In the genomic region with DNA sequence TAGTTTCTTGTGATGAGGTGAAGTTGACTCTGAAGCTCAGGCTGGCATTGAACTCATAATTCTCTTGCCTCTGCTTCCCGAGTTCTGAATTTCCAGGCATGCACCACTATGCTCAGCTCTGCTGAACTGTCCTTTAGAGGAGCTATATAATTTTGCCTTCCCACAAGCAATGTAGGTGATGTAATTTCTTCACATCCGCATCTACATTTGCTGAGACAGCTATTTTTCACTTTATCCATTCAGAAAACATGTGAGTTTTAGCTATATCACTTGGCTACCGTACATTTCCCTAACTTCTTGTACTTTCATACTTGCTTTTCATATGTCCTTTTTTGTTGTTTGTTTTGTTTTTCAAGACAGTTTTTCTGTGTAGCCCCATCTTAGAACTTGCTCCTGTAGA, we compare ENCODE assay signal across 23 mouse cellular contexts. TPM values are rescaled to one million over a fixed set of nuclear protein-coding genes. Genes with fewer than 3 reads are reported as not detected.
DNase-seq lines count a peak whose midpoint lies in the region; ATAC-seq and TF ChIP-seq lines count a peak whose summit lies in the region.
"Had no signal": no experiment of that assay in that cellular context is flagged by ENCODE, and none has a peak within 500 bp of the region (broad histone marks: within the 10 kb centered on the region; RNA-seq: fewer than 3 reads in every experiment).

No protein-coding gene starts in this region.

- dilution Hi-C loops in CH12.LX (cut with MboI; ENCODE audit: extremely low pct_ligation_motif_present, extremely low pct_unique_long_range_greater_than_20kb, low sequenced_read_pairs), result no loop called here

- H3K9me3 ChIP-seq in CH12.LX (replicated peaks; ENCODE audit: low read length), result no peaks in the 10 kb centered on the region
- peaks cover 4% of the 10 kb centered on the region; the same call in 1 of the 2 replicates for H3K9me3 ChIP-seq in ES-Bruce4 (replicated peaks; ENCODE audit: control insufficient read depth, insufficient read depth, low read length, poor library complexity, severe bottlenecking)
- H3K9me3 ChIP-seq in ES-E14 (ENCODE audit: control insufficient read depth, insufficient read depth, low read depth, low read length), result no peaks in the 10 kb centered on the region
- H3K9me3 ChIP-seq in hindbrain, embryonic 12.5 days (replicated peaks), result no peaks in the 10 kb centered on the region

- TF ChIP-seq CTCF in CH12.LX (conservative IDR thresholded peaks at IDR 0.05 in 1 of 2, IDR thresholded peaks at IDR 0.05 in 1 of 2; ENCODE audit: low read depth in 2 of 2, low read length in 2 of 2), result no peak
- no peak for TF ChIP-seq CTCF in ES-Bruce4 (IDR thresholded peaks at IDR 0.05; ENCODE audit: low read depth, low read length)

- DNase-seq in CH12.LX (ENCODE audit: extremely low read depth) (no peak), ES-E14 (ENCODE audit: low read depth, low spot score) (no peak)
- no peak for DNase-seq in yolk sac, embryonic 10.5 days (ENCODE audit: low spot score)
- no peak for DNase-seq in thymus, adult 18-20 months
- DNase-seq: adrenal gland, adult 2 months; adrenal gland, adult 8-10 months; adrenal gland, postnatal 10 days; adrenal gland, postnatal 14 days; adrenal gland, postnatal 25 days; adrenal gland, postnatal 36 days; B cell, adult 2 months; cerebellum, adult 11 months; cerebellum, adult 11-12 months; cerebellum, adult 18-20 months; cerebellum, adult 2 months; cerebellum, adult 8-10 months; cerebellum, adult 9-10 months had no signal

- peaks cover 0 to 5% of the 10 kb centered on the region in 2 experiments; a peak in 1 of 4 replicates for H3K4me1 ChIP-seq in CH12.LX (ENCODE audit: control insufficient read depth in 1 of 2, insufficient read depth in 2 of 2)
- H3K4me1 ChIP-seq in ES-Bruce4 (ENCODE audit: control insufficient read depth, insufficient read depth, low read length), result peaks cover 2% of the 10 kb centered on the region
- H3K4me1 ChIP-seq in ES-E14 (ENCODE audit: control insufficient read depth in 2 of 2, insufficient read depth in 2 of 2, low read length in 2 of 2, poor library complexity in 1 of 2), result peaks cover 2 to 8% of the 10 kb centered on the region in 2 experiments; a peak in 1 of 4 replicates
- H3K4me1 ChIP-seq in hindbrain, embryonic 12.5 days, result no peaks in the 10 kb centered on the region

- TF ChIP-seq EP300 in CH12.LX (IDR thresholded peaks at IDR 0.05; ENCODE audit: low read length) (no peak), ES-Bruce4 (IDR thresholded peaks at IDR 0.05; ENCODE audit: insufficient read depth, low read depth, low read length) (no peak)

- H3K9ac ChIP-seq in CH12.LX (ENCODE audit: insufficient read depth, low read depth) (no peak overlapping the region), ES-Bruce4 (ENCODE audit: low read depth, poor library complexity, severe bottlenecking) (no peak overlapping the region), ES-E14 (ENCODE audit: insufficient read depth, low read depth, low read length, poor library complexity, severe bottlenecking) (no peak overlapping the region)
- H3K9ac ChIP-seq in hindbrain, embryonic 12.5 days, result no peak overlapping the region

- peaks cover 41 to 84% of the 10 kb centered on the region in 2 experiments for H3K36me3 ChIP-seq in CH12.LX (replicated peaks in 1 of 2; ENCODE audit: control insufficient read depth in 1 of 2, insufficient read depth in 1 of 2, low read length in 1 of 2)
- H3K36me3 ChIP-seq in ES-Bruce4 (ENCODE audit: control insufficient read depth, insufficient read depth, low read length, poor library complexity, severe bottlenecking), result peaks cover 61% of the 10 kb centered on the region
- peaks cover 30% of the 10 kb centered on the region for H3K36me3 ChIP-seq in ES-E14 (ENCODE audit: control insufficient read depth, insufficient read depth, low read length, poor library complexity, severe bottlenecking)
- H3K36me3 ChIP-seq in hindbrain, embryonic 12.5 days, result peaks cover 42% of the 10 kb centered on the region

- no peak for TF ChIP-seq POLR2A in CH12.LX (IDR thresholded peaks at IDR 0.05; ENCODE audit: low read depth, low read length)
- TF ChIP-seq POLR2A in ES-Bruce4 (IDR thresholded peaks at IDR 0.05; ENCODE audit: insufficient read depth, low read length), result no peak

- H3K27ac ChIP-seq in CH12.LX (ENCODE audit: insufficient read depth, low read depth), result no peak overlapping the region
- 0 out of 2 replicates have a peak overlapping the region, but pooled peaks have one; percentile 39 for H3K27ac ChIP-seq in ES-Bruce4 (ENCODE audit: insufficient read depth, low read length)
- H3K27ac ChIP-seq in ES-E14 (ENCODE audit: insufficient read depth, low read depth, low read length, poor library complexity, severe bottlenecking), result no peak overlapping the region
- no peak overlapping the region for H3K27ac ChIP-seq in hindbrain, embryonic 12.5 days

- WGBS in hindbrain, embryonic 12.5 days, result 97% methylated on average over 3 of the region's 3 CpGs

- in situ Hi-C loops in CH12.LX (cut with MboI; ENCODE audit: low pct_ligation_motif_present, low pct_unique_long_range_greater_than_20kb, low sequenced_read_pairs), result no loop called here
- in situ Hi-C loops in ES-E14 (cut with MboI; ENCODE audit: low sequenced_read_pairs in 2 of 2, unreplicated experiment in 2 of 2), result no loop called here

- H3K4me2 ChIP-seq in CH12.LX (ENCODE audit: insufficient read depth, low read depth, poor library complexity, severe bottlenecking), result no peak overlapping the region
- no peak overlapping the region for H3K4me2 ChIP-seq in hindbrain, embryonic 12.5 days (replicated peaks)

- H3K4me3 ChIP-seq in CH12.LX (replicated peaks in 1 of 3; ENCODE audit: low read depth in 2 of 3, low read length in 2 of 3, poor library complexity in 1 of 3), result no peak overlapping the region
- no peak overlapping the region for H3K4me3 ChIP-seq in ES-Bruce4 (ENCODE audit: low read depth, low read length)
- no peak overlapping the region for H3K4me3 ChIP-seq in ES-E14 (ENCODE audit: insufficient read depth in 1 of 2, low read depth in 1 of 2, low read length in 2 of 2, poor library complexity in 1 of 2, severe bottlenecking in 1 of 2)
- H3K4me3 ChIP-seq in hindbrain, embryonic 12.5 days, result no peak overlapping the region

- peaks cover 9% of the 10 kb centered on the region; the same call in 1 of the 2 replicates for H3K79me2 ChIP-seq in CH12.LX (replicated peaks; ENCODE audit: control insufficient read depth, extremely low read depth, insufficient read depth, poor library complexity, severe bottlenecking)

- H3K27me3 ChIP-seq in CH12.LX (replicated peaks) (no peaks in the 10 kb centered on the region), ES-Bruce4 (ENCODE audit: control insufficient read depth, insufficient read depth, low read length, poor library complexity, severe bottlenecking) (no peaks in the 10 kb centered on the region)
- H3K27me3 ChIP-seq in hindbrain, embryonic 12.5 days, result no peaks in the 10 kb centered on the region
- H3K27me3 ChIP-seq: Patski had no signal

- ATAC-seq in hindbrain, embryonic 12.5 days (ENCODE audit: low FRiP score), result no peak
- ATAC-seq: activated CD4-positive, CD25-positive, alpha-beta regulatory T cell, adult 4 months; CD4-positive, CD25-positive, alpha-beta regulatory T cell, adult 4 months; Patski had no signal

- no peak for TF ChIP-seq RAD21 in CH12.LX (IDR thresholded peaks at IDR 0.05; ENCODE audit: low read depth, low read length)

TF ChIP-seq in CH12.LX, 34 proteins besides CTCF, POLR2A, EP300 and RAD21:
- TF ChIP-seq KAT2A (IDR thresholded peaks at IDR 0.05; ENCODE audit: insufficient replicate concordance, low read length), result no peak
- no peak for TF ChIP-seq ELF1 (IDR thresholded peaks at IDR 0.05; ENCODE audit: low read depth, low read length)
- TF ChIP-seq MAFK (IDR thresholded peaks at IDR 0.05; ENCODE audit: insufficient replicate concordance, low read length), result peak; percentile 77
TF ChIP-seq in CH12.LX: peak in this region for 1.

TF ChIP-seq in ES-E14, 5 proteins besides CTCF, POLR2A, EP300 and RAD21:
- TF ChIP-seq MAFK (IDR thresholded peaks at IDR 0.05; ENCODE audit: insufficient read depth, low read depth, low read length) (0 out of 2 replicates have a peak, but pooled peaks have one; percentile 60), ZC3H11A (IDR thresholded peaks at IDR 0.05; ENCODE audit: borderline replicate concordance, low read depth, low read length) (no peak)

RNA-seq across cellular contexts. Expression of a gene that starts 20.1 kb away (rescaled TPM):
- total RNA-seq in CH12.LX (2012; rRNA removed) (61.7 and 66.1 TPM in 2 replicates), CH12.LX (2014; rRNA removed) (144 and 158 TPM in 2 replicates), ES-E14 (2012; rRNA removed) (49.9 and 59.4 TPM in 2 replicates)
- polyA plus RNA-seq in CH12.LX (2012; ENCODE audit: insufficient read length, low read depth) (67.8 and 69.6 TPM in 2 replicates), ES-Bruce4 (2011; ENCODE audit: insufficient read depth, insufficient read length, low read depth, missing spikeins) (130 and 146 TPM in 2 replicates)
- 50.3 and 54.2 TPM in 2 replicates for polyA plus RNA-seq in hindbrain, embryonic 12.5 days (2016; fragmentation: Nextera tagmentation; extraction: Ambion mirVana)

RNA-seq across cellular contexts. Expression of a gene that starts 38.3 kb away (rescaled TPM):
- total RNA-seq in CH12.LX (2012; rRNA removed), result 7.3 and 7.6 TPM in 2 replicates
- total RNA-seq in CH12.LX (2014; rRNA removed), result 9.1 and 11.0 TPM in 2 replicates
- polyA plus RNA-seq in CH12.LX (2012; ENCODE audit: insufficient read length, low read depth), result 40.2 and 42.0 TPM in 2 replicates
- polyA plus RNA-seq in ES-Bruce4 (2011; ENCODE audit: insufficient read depth, insufficient read length, low read depth, missing spikeins), result 8.2 and 9.0 TPM in 2 replicates
- total RNA-seq in ES-E14 (2012; rRNA removed), result 1.9 and 2.1 TPM in 2 replicates
- polyA plus RNA-seq in hindbrain, embryonic 12.5 days (2016; fragmentation: Nextera tagmentation; extraction: Ambion mirVana), result 7.2 and 9.2 TPM in 2 replicates
- total RNA-seq: MEL had no signal

RNA-seq across cellular contexts. Expression of a gene that starts 58.6 kb away (rescaled TPM):
- total RNA-seq in CH12.LX (2012; rRNA removed) (56.0 and 62.2 TPM in 2 replicates), CH12.LX (2014; rRNA removed) (74.4 and 79.5 TPM in 2 replicates), ES-E14 (2012; rRNA removed) (44.8 and 47.3 TPM in 2 replicates)
- polyA plus RNA-seq in CH12.LX (2012; ENCODE audit: insufficient read length, low read depth) (116 and 124 TPM in 2 replicates), ES-Bruce4 (2011; ENCODE audit: insufficient read depth, insufficient read length, low read depth, missing spikeins) (137 and 147 TPM in 2 replicates)
- 44.0 and 45.4 TPM in 2 replicates for polyA plus RNA-seq in hindbrain, embryonic 12.5 days (2016; fragmentation: Nextera tagmentation; extraction: Ambion mirVana)
